Mouse (Mus musculus) megakaryocyte, embryonic 14.5 days (primary cell): Measurements from ENCODE around the gene Pex26. TPM values are rescaled to one million over a fixed set of nuclear protein-coding genes. Genes with fewer than 3 reads are reported as not detected.
A peak's percentile ranks its signal among the peaks of the same experiment; 100 is the strongest.

ENCODE experiments used
- H3K27me3 ChIP-seq: replicated peaks from 2 replicates; pipeline ENCODE3; 2012; ENCODE audit warnings: inconsistent platforms
- H3K36me3 ChIP-seq: replicated peaks from 2 replicates; pipeline ENCODE3; 2012; ENCODE audit warnings: low read length, inconsistent platforms, mixed read lengths
- H3K4me1 ChIP-seq: 2 replicates; pipeline ENCODE4 v1.6.1; 2012; ENCODE audit warnings: inconsistent platforms
- H3K4me3 ChIP-seq: replicated peaks from 2 replicates; pipeline ENCODE3; 2012; ENCODE audit warnings: moderate library complexity, mild to moderate bottlenecking, inconsistent platforms
- H3K9me3 ChIP-seq: 2 replicates; pipeline ENCODE4 v1.6.1; 2012; ENCODE audit warnings: inconsistent platforms
- FLI1 ChIP-seq: IDR thresholded peaks from 2 replicates; pipeline ENCODE4 v1.6.1; 2012; ENCODE audit warnings: low read length, inconsistent platforms, mixed read lengths
- GATA1 ChIP-seq: IDR thresholded peaks from 3 replicates; pipeline ENCODE4 v1.6.1; 2012; ENCODE audit warnings: mixed read lengths, low read length, inconsistent platforms, borderline replicate concordance
- polyA plus RNA-seq: library from polyadenylated mRNA; stranded (reverse); fragments of >175 nt; gene quantifications from 2 replicates; pipeline ENCODE4 v1.2.3, GENCODE M21; 2012; ENCODE audit warnings: low replicate concordance; ENCODE audit not compliant: insufficient read depth

The Pex26 gene
- polyA plus RNA-seq, 1 experiment, result 3.6 TPM

DNA sequence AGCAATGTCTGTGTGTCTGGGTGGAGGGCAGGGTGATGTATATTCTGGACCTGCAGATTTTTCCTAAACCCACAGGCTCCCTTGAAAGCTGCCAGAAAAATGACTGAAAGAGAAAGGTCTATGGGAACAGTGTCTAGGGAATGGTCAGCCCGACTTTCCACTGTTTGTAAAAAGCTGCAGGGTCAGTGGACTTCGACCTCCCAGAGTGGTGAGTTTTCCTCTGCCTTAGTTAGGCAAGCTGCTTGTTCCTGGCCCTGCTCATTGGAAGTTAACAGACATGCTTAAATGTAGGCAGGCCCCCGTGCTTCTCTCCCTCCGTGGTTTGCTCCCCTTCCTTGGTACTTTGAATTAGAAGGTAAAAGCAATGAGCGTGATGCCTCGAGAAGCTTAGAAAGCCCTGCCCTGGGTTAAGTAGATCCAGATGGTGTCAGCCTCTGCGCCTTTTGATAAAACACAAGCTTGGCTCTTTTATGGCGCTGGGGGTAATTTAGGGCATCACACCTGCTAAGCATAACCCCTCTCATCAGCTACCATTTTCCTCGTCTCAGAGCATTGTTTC is 14.4 kb downstream of the Pex26 start:
- Histone ChIP-seq H3K36me3 (peaks cover 81% of the 10 kb centered on the region), H3K4me1 (peaks cover 33% of the 10 kb centered on the region), H3K4me3 (no peak overlapping the region), H3K27me3 (no peaks in the 10 kb centered on the region), H3K9me3 (0 out of 2 replicates have a peak, but pooled peaks cover 4% of the 10 kb centered on the region)
- no peak for TF ChIP-seq GATA1
- no peak for TF ChIP-seq FLI1

DNA sequence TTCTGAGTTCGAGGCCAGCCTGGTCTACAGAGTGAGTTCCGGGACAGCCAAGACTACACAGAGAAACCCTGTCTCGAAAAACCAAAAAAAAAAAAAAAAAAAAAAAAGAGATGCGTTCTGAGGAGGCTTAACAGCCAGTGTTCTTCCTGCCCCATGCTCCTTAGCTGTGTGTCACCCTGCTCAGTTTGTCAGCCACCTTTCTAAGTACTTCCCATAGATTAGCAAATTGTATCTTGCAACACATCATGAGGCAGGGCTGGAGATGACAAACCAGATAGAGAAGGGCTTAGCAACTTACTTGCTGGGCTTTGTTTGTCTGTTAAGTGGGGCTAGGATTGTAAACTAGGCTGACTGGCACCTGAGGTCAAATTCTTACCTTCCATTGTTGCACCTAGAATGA is 17.0 kb downstream of the Pex26 start:
- 0 out of 2 replicates have a peak, but pooled peaks cover 4% of the 10 kb centered on the region for H3K9me3 ChIP-seq
- peaks cover 78% of the 10 kb centered on the region for H3K36me3 ChIP-seq
- peaks cover 22% of the 10 kb centered on the region for H3K4me1 ChIP-seq
- no peak for TF ChIP-seq FLI1
- no peak for TF ChIP-seq GATA1
- no peaks in the 10 kb centered on the region for H3K27me3 ChIP-seq
- no peak overlapping the region for H3K4me3 ChIP-seq

DNA sequence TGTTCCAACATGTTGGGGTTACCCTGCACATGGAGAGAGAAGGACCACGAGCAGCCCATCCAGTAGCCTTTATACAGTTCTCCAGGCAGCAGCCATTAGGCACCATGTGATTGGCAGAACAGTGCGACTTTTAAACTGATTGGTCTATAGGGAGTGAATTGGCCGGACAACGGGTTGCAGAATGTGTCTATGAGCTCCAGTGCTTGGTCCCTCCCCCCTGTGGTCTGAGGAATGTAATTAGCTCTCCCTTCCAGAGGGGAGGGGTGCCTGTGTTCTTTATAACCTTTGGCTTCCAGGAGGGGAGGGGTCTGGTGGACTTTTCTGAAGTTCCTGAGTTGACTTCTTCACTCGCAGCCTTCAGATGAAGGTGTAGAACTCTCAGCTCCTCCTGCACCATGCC is 18.6 kb downstream of the Pex26 start:
- no peak overlapping the region for H3K4me3 ChIP-seq
- peaks cover 33% of the 10 kb centered on the region for H3K4me1 ChIP-seq
- TF ChIP-seq FLI1 (no peak), GATA1 (no peak)

GRCm38 (mm10) chr6:121206481-121206880 is 23.0 kb downstream of the Pex26 start:
- Histone ChIP-seq H3K9me3 (peaks cover 7% of the 10 kb centered on the region), H3K36me3 (peaks cover 55% of the 10 kb centered on the region), H3K27me3 (no peaks in the 10 kb centered on the region), H3K4me1 (peaks cover 53% of the 10 kb centered on the region), H3K4me3 (no peak overlapping the region)
- TF ChIP-seq FLI1 (no peak), GATA1 (no peak)

More for the DNA sequence above, 18.6 kb downstream of the Pex26 start:
- Histone ChIP-seq H3K27me3 (no peaks in the 10 kb centered on the region), H3K36me3 (peaks cover 71% of the 10 kb centered on the region), H3K9me3 (0 out of 2 replicates have a peak, but pooled peaks cover 4% of the 10 kb centered on the region)

DNA sequence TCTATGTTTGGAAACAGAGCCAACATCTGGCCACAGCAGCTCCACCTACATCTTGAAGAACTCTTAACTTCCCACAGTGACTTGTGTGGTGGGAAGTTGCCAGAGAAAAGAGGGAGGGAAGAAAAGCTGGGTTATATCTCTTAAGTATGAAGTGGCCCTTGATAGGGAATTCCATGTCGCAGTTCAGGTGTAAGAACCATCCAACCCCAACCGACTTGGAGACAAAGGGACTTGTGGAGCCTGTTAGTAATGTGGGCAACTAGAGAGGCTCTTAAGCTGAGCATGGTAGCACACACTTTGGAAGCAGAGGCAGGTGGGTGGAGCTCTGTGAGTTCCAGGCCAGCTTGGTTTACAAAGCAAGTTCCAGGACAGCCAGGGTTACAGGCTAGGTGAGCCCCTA is 26.1 kb downstream of the Pex26 start:
- H3K27me3 ChIP-seq, result no peaks in the 10 kb centered on the region
- TF ChIP-seq FLI1 (no peak), GATA1 (no peak)
- H3K4me1 ChIP-seq, result peaks cover 70% of the 10 kb centered on the region
- peak overlapping the region; percentile 95 for H3K4me3 ChIP-seq
- H3K9me3 ChIP-seq, result peaks cover 4% of the 10 kb centered on the region
- H3K36me3 ChIP-seq, result peaks cover 47% of the 10 kb centered on the region

DNA sequence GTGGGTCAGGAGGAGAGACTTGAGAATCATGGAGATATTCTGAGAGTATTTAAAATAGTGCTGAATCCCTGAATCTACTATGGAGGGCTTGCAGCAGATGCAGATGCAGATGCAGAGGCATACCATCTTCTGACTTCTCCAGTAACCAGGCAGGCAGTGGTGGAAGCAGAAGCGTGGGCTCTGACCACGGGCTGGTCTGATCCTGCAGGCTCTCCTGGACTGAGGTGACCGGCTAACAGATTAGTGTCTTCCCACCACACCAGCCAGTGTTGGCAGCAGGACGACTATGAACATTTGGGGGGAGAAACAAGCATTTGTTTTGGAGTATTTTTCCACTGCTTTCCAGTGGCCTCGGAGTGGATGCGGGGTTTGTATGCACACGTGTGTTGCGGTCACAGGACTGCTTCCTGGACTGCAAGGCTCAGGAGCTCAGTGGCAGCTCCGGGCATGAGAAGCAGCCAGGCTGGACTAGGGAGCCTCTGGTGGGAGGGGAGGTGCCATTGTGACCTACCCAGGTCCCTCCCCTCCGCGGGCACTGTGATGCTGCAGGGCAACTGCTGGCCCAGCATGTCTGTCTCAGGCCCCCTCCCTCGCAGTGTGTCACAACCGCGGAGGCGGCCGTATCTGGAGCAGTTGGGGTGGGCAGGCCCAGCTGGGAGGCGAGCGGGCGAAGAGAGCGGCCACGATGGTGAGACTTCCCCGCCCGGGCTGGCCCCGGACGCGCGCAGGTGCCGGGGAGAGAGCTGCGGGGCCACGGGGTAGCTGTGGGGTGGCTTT is 26.9 kb downstream of the Pex26 start, which contains the start of gene Tuba8:
Gene Tuba8 (plus strand): TSS at position 548 of the 777 bp plus-strand sequence.
- peaks cover 45% of the 10 kb centered on the region for H3K36me3 ChIP-seq
- H3K9me3 ChIP-seq, result peaks cover 4% of the 10 kb centered on the region
- H3K4me1 ChIP-seq, result peaks cover 77% of the 10 kb centered on the region
- TF ChIP-seq GATA1 (no peak), FLI1 (no peak)
- H3K27me3 ChIP-seq, result no peaks in the 10 kb centered on the region
- peak within 1 kb of the TSS; percentile 95 for H3K4me3 ChIP-seq

GRCm38 (mm10) chr6:121210926-121211289 is 27.4 kb downstream of the Pex26 start:
- Histone ChIP-seq H3K27me3 (no peaks in the 10 kb centered on the region), H3K4me3 (peak overlapping the region; percentile 95), H3K9me3 (peaks cover 4% of the 10 kb centered on the region), H3K4me1 (peaks cover 77% of the 10 kb centered on the region), H3K36me3 (peaks cover 45% of the 10 kb centered on the region)
- TF ChIP-seq GATA1 (no peak), FLI1 (no peak)

DNA sequence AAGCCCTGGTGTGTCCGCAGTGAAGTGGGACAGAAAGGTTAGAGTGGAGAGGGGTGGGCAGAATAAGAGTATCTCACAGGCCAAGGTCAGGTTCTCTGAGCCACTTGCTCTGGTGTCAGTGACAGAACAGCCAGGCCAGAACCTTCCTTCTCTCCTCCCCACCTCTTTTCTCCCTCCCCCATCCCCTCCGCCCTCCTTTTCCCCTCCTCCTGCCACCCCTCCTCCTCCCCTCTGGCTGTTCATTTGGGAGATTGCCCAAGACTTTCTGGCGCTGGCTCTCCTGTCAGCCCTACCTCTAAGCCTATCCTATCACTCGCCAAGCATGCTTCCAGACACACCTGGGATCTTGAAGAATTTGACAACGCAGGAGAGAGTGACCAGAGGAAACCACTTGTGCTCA is 28.3 kb downstream of the Pex26 start:
- Histone ChIP-seq H3K4me1 (peaks cover 77% of the 10 kb centered on the region), H3K9me3 (peaks cover 4% of the 10 kb centered on the region), H3K27me3 (no peaks in the 10 kb centered on the region), H3K36me3 (peaks cover 50% of the 10 kb centered on the region), H3K4me3 (peak overlapping the region; percentile 95)
- TF ChIP-seq FLI1, result no peak

DNA sequence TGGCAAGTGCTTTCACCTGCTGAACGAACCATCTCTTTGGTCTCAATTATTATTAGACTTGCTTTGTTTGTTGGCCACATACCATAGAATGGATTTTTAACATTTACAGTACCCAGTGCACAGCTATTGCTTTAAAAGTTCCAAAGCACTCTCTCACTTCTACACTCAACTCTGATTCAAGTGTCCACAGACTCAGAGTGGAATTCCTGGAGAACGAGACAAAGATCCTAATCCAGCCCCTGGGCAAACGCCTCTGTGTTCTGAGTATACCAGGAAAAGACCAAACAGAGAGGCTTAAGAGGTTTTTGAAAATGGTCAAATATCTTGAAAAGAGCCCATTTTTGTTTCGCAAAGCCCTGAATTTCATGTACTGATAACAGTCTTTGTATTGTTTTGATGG is 29.5 kb downstream of the Pex26 start:
- Histone ChIP-seq H3K36me3 (peaks cover 57% of the 10 kb centered on the region), H3K4me1 (peaks cover 79% of the 10 kb centered on the region), H3K9me3 (peaks cover 2% of the 10 kb centered on the region), H3K4me3 (peak overlapping the region; percentile 95), H3K27me3 (no peaks in the 10 kb centered on the region)
- no peak for TF ChIP-seq FLI1
- TF ChIP-seq GATA1, result no peak

GRCm38 (mm10) chr6:121214221-121214620 is 30.8 kb downstream of the Pex26 start:
- Histone ChIP-seq H3K4me3 (peak overlapping the region; percentile 88), H3K27me3 (no peaks in the 10 kb centered on the region), H3K9me3 (no peaks in the 10 kb centered on the region), H3K4me1 (peaks cover 88% of the 10 kb centered on the region), H3K36me3 (peaks cover 61% of the 10 kb centered on the region)
- no peak for TF ChIP-seq FLI1
- no peak for TF ChIP-seq GATA1
